Mouse (Mus musculus): ENCODE measurements around the gene Slbp. TPM values are rescaled to one million over a fixed set of nuclear protein-coding genes. Genes with fewer than 3 reads are reported as not detected.

Slbp gene
- polyA plus RNA-seq, 1 experiment from 2014 or later: 138 TPM

GRCm38 (mm10) chr5:33658664-33659050, 6.3 kb upstream of the Slbp start:
- H3K9me3 ChIP-seq (replicated peaks; ENCODE audit: control insufficient read depth, low read length): no peaks in the 10 kb centered on the region
- H3K4me2 ChIP-seq (ENCODE audit: low read depth, low read length): peak overlapping the region; percentile 92
- WGBS: under 1% methylated on average over 26 of the region's 26 CpGs
- no peak for ATAC-seq (replicated peaks; ENCODE audit: extremely low read depth, insufficient read depth, low FRiP score)
- peak overlapping the region; percentile 67 for H3K27ac ChIP-seq (ENCODE audit: low read length)
- no peaks in the 10 kb centered on the region for H3K27me3 ChIP-seq (ENCODE audit: control insufficient read depth, insufficient read depth, low read length)
- peaks cover 24% of the 10 kb centered on the region for H3K4me1 ChIP-seq (ENCODE audit: control insufficient read depth, insufficient read depth, low read length)
- H3K4me3 ChIP-seq (ENCODE audit: low read length): peak overlapping the region; percentile 79
- peaks cover 33% of the 10 kb centered on the region for H3K36me3 ChIP-seq (ENCODE audit: control insufficient read depth, insufficient read depth)
- peak overlapping the region; percentile 85 for H3K9ac ChIP-seq (ENCODE audit: low read length)

GRCm38 (mm10) chr5:33657787-33658663, 5.7 kb upstream of the Slbp start, which contains the start of the genes Tacc3 and Tmem129:
TSS of gene Tacc3 (plus strand) at chr5:33658128.
TSS of gene Tmem129 (minus strand) at chr5:33658416.
- Histone ChIP-seq H3K27ac (ENCODE audit: low read length) (peak within 1 kb of the TSS; percentile 95), H3K36me3 (ENCODE audit: control insufficient read depth, insufficient read depth) (peaks cover 31% of the 10 kb centered on the region)

GRCm38 (mm10) chr5:33657251-33657786, 4.9 kb upstream of the Slbp start:
- Histone ChIP-seq H3K4me1 (ENCODE audit: control insufficient read depth, insufficient read depth, low read length) (peaks cover 30% of the 10 kb centered on the region), H3K27ac (ENCODE audit: low read length) (peak overlapping the region; percentile 85), H3K9ac (ENCODE audit: low read length) (peak overlapping the region; percentile 84), H3K9me3 (replicated peaks; ENCODE audit: control insufficient read depth, low read length) (no peaks in the 10 kb centered on the region), H3K4me2 (ENCODE audit: low read depth, low read length) (peak overlapping the region; percentile 90), H3K27me3 (ENCODE audit: control insufficient read depth, insufficient read depth, low read length) (no peaks in the 10 kb centered on the region), H3K4me3 (ENCODE audit: low read length) (peak overlapping the region; percentile 79), H3K36me3 (ENCODE audit: control insufficient read depth, insufficient read depth) (peaks cover 27% of the 10 kb centered on the region)
- WGBS: under 1% methylated on average over 32 of the region's 32 CpGs
- ATAC-seq (replicated peaks; ENCODE audit: extremely low read depth, insufficient read depth, low FRiP score): peak; percentile 7

More at GRCm38 (mm10) chr5:33657787-33658663, 5.7 kb upstream of the Slbp start, which contains the start of the genes Tacc3 and Tmem129:
- peaks cover 26% of the 10 kb centered on the region for H3K4me1 ChIP-seq (ENCODE audit: control insufficient read depth, insufficient read depth, low read length)
- WGBS: under 1% methylated on average over 60 of the region's 60 CpGs
- peak within 1 kb of the TSS; percentile 86 for H3K9ac ChIP-seq (ENCODE audit: low read length)
- peak within 1 kb of the TSS; percentile 92 for H3K4me2 ChIP-seq (ENCODE audit: low read depth, low read length)
- peak within 1 kb of the TSS; percentile 79 for H3K4me3 ChIP-seq (ENCODE audit: low read length)
- no peaks in the 10 kb centered on the region for H3K27me3 ChIP-seq (ENCODE audit: control insufficient read depth, insufficient read depth, low read length)
- ATAC-seq (replicated peaks; ENCODE audit: extremely low read depth, insufficient read depth, low FRiP score): peak; percentile 96
- no peaks in the 10 kb centered on the region for H3K9me3 ChIP-seq (replicated peaks; ENCODE audit: control insufficient read depth, low read length)

- Histone ChIP-seq H3K27me3 (ENCODE audit: control insufficient read depth, insufficient read depth, low read length) (no peaks in the 10 kb centered on the region), H3K27ac (ENCODE audit: low read length) (peak overlapping the region; percentile 85), H3K9me3 (replicated peaks; ENCODE audit: control insufficient read depth, low read length) (no peaks in the 10 kb centered on the region), H3K9ac (ENCODE audit: low read length) (peak overlapping the region; percentile 84), H3K4me2 (ENCODE audit: low read depth, low read length) (peak overlapping the region; percentile 90), H3K36me3 (ENCODE audit: control insufficient read depth, insufficient read depth) (peaks cover 27% of the 10 kb centered on the region), H3K4me3 (ENCODE audit: low read length) (peak overlapping the region; percentile 79), H3K4me1 (ENCODE audit: control insufficient read depth, insufficient read depth, low read length) (peaks cover 30% of the 10 kb centered on the region)
- no peak for ATAC-seq (replicated peaks; ENCODE audit: extremely low read depth, insufficient read depth, low FRiP score)
- WGBS: 25% methylated on average over 1 of the region's 1 CpGs
These were observed 4.4 kb upstream of the Slbp start for GRCm38 (mm10) chr5:33656739-33657138.

GRCm38 (mm10) chr5:33655251-33655840, 3.0 kb upstream of the Slbp start:
- H3K9ac ChIP-seq (ENCODE audit: low read length): no peak overlapping the region

GRCm38 (mm10) chr5:33654424-33654823, 2.0 kb upstream of the Slbp start:
- no peak for ATAC-seq (replicated peaks; ENCODE audit: extremely low read depth, insufficient read depth, low FRiP score)
- H3K27me3 ChIP-seq (ENCODE audit: control insufficient read depth, insufficient read depth, low read length): no peaks in the 10 kb centered on the region
- H3K9me3 ChIP-seq (replicated peaks; ENCODE audit: control insufficient read depth, low read length): no peaks in the 10 kb centered on the region
- no peak overlapping the region for H3K4me2 ChIP-seq (ENCODE audit: low read depth, low read length)
- peaks cover 40% of the 10 kb centered on the region for H3K4me1 ChIP-seq (ENCODE audit: control insufficient read depth, insufficient read depth, low read length)
- H3K9ac ChIP-seq (ENCODE audit: low read length): no peak overlapping the region
- no peak overlapping the region for H3K27ac ChIP-seq (ENCODE audit: low read length)
- H3K4me3 ChIP-seq (ENCODE audit: low read length): no peak overlapping the region
- H3K36me3 ChIP-seq (ENCODE audit: control insufficient read depth, insufficient read depth): peaks cover 18% of the 10 kb centered on the region; the same call in 1 of the 2 replicates
- WGBS: 91% methylated on average over 13 of the region's 13 CpGs

More at GRCm38 (mm10) chr5:33655251-33655840, 3.0 kb upstream of the Slbp start:
- Histone ChIP-seq H3K36me3 (ENCODE audit: control insufficient read depth, insufficient read depth) (peaks cover 16% of the 10 kb centered on the region; the same call in 1 of the 2 replicates), H3K4me1 (ENCODE audit: control insufficient read depth, insufficient read depth, low read length) (peaks cover 39% of the 10 kb centered on the region), H3K27ac (ENCODE audit: low read length) (no peak overlapping the region), H3K9me3 (replicated peaks; ENCODE audit: control insufficient read depth, low read length) (no peaks in the 10 kb centered on the region), H3K27me3 (ENCODE audit: control insufficient read depth, insufficient read depth, low read length) (no peaks in the 10 kb centered on the region), H3K4me2 (ENCODE audit: low read depth, low read length) (no peak overlapping the region), H3K4me3 (ENCODE audit: low read length) (no peak overlapping the region)
- no peak for ATAC-seq (replicated peaks; ENCODE audit: extremely low read depth, insufficient read depth, low FRiP score)
- WGBS: 88% methylated on average over 10 of the region's 10 CpGs

- Histone ChIP-seq H3K9me3 (replicated peaks; ENCODE audit: control insufficient read depth, low read length) (no peaks in the 10 kb centered on the region), H3K4me2 (ENCODE audit: low read depth, low read length) (peak overlapping the region; percentile 74), H3K4me1 (ENCODE audit: control insufficient read depth, insufficient read depth, low read length) (peaks cover 32% of the 10 kb centered on the region), H3K27ac (ENCODE audit: low read length) (peak overlapping the region; percentile 80), H3K36me3 (ENCODE audit: control insufficient read depth, insufficient read depth) (peaks cover 28% of the 10 kb centered on the region), H3K27me3 (ENCODE audit: control insufficient read depth, insufficient read depth, low read length) (no peaks in the 10 kb centered on the region), H3K9ac (ENCODE audit: low read length) (peak overlapping the region; percentile 73), H3K4me3 (ENCODE audit: low read length) (peak overlapping the region; percentile 68)
- ATAC-seq (replicated peaks; ENCODE audit: extremely low read depth, insufficient read depth, low FRiP score): no peak
- WGBS: 4% methylated on average over 9 of the region's 9 CpGs
These were observed 404 bp upstream of the Slbp start for GRCm38 (mm10) chr5:33652783-33653173.

- Histone ChIP-seq H3K36me3 (ENCODE audit: control insufficient read depth, insufficient read depth) (peaks cover 38% of the 10 kb centered on the region), H3K27ac (ENCODE audit: low read length) (peak overlapping the region; percentile 87), H3K9me3 (replicated peaks; ENCODE audit: control insufficient read depth, low read length) (no peaks in the 10 kb centered on the region), H3K4me1 (ENCODE audit: control insufficient read depth, insufficient read depth, low read length) (peaks cover 27% of the 10 kb centered on the region), H3K9ac (ENCODE audit: low read length) (peak overlapping the region; percentile 69), H3K4me2 (ENCODE audit: low read depth, low read length) (peak overlapping the region; percentile 74), H3K4me3 (ENCODE audit: low read length) (peak overlapping the region; percentile 68), H3K27me3 (ENCODE audit: control insufficient read depth, insufficient read depth, low read length) (no peaks in the 10 kb centered on the region)
- WGBS: under 1% methylated on average over 11 of the region's 11 CpGs
- ATAC-seq (replicated peaks; ENCODE audit: extremely low read depth, insufficient read depth, low FRiP score): no peak
These were observed 843 bp downstream of the Slbp start for GRCm38 (mm10) chr5:33651541-33651920.
